Mouse (Mus musculus) heart, embryonic 15.5 days (tissue): Measurements from ENCODE around the gene Alg12. TPM values are rescaled to one million over a fixed set of nuclear protein-coding genes. Genes with fewer than 3 reads are reported as not detected.

Experiments
- ATAC-seq: fragments of 200-750 bp; cut with Nextera tagmentation; replicated peaks from 2 replicates; pipeline ENCODE4 v1.8.0; 2017; ENCODE audit warnings: low read depth, moderate TSS enrichment; ENCODE audit not compliant: insufficient number of reproducible peaks, insufficient read depth, low FRiP score
- H3K27ac ChIP-seq: fragments of 300-500 bp; sonication (generic); 2 replicates; pipeline ENCODE4 v1.5.1; 2015; ENCODE audit warnings: mild to moderate bottlenecking, inconsistent platforms
- H3K27me3 ChIP-seq: fragments of 300-500 bp; sonication (generic); 2 replicates; pipeline ENCODE4 v1.6.1; 2015; ENCODE audit warnings: inconsistent platforms
- H3K36me3 ChIP-seq: fragments of 300-500 bp; sonication (generic); 2 replicates; pipeline ENCODE4 v1.6.1; 2015; ENCODE audit warnings: mild to moderate bottlenecking, inconsistent platforms
- H3K4me1 ChIP-seq: fragments of 300-500 bp; sonication (generic); replicated peaks from 2 replicates; pipeline ENCODE4 v1.6.1; 2015; ENCODE audit warnings: inconsistent platforms
- H3K4me2 ChIP-seq: fragments of 300-500 bp; sonication (generic); 2 replicates; pipeline ENCODE4 v1.6.1; 2015; ENCODE audit warnings: inconsistent platforms, mild to moderate bottlenecking, moderate library complexity
- H3K4me3 ChIP-seq: fragments of 300-500 bp; sonication (generic); 2 replicates; pipeline ENCODE4 v1.5.1; 2015; ENCODE audit warnings: mild to moderate bottlenecking, inconsistent platforms
- H3K9ac ChIP-seq: fragments of 300-500 bp; sonication (generic); 2 replicates; pipeline ENCODE4 v1.6.1; 2015; ENCODE audit warnings: mild to moderate bottlenecking, inconsistent platforms
- H3K9me3 ChIP-seq: fragments of 300-500 bp; sonication (generic); replicated peaks from 2 replicates; pipeline ENCODE4 v1.6.1; 2016; ENCODE audit warnings: inconsistent platforms
- WGBS: fragments of 180-500 bp; shearing (Covaris S2); methylation state at CpG from one replicate; pipeline ENCODE4 v1.1.7; 2015; ENCODE audit warnings: mixed read lengths; 5-methylcytosine and 5-hydroxymethylcytosine counted together
- polyA plus RNA-seq: library from polyadenylated mRNA; unstranded; fragments of >200 nt; fragmentation: Nextera tagmentation; extraction: Ambion mirVana; gene quantifications from 2 replicates; pipeline ENCODE4 v1.2.1, GENCODE M21; 2015

The Alg12 gene
- polyA plus RNA-seq, 1 experiment from 2014 or later, result 8.6 TPM

- H3K4me3 ChIP-seq, result no peak overlapping the region
- peak overlapping the region; percentile 39; the same call in 1 of the 2 replicates for H3K4me2 ChIP-seq
- no peak for ATAC-seq
- H3K4me1 ChIP-seq, result peaks cover 62% of the 10 kb centered on the region
- no peaks in the 10 kb centered on the region for H3K27me3 ChIP-seq
- WGBS, result 46% methylated on average over 10 of the region's 10 CpGs
- H3K9ac ChIP-seq, result 0 out of 2 replicates have a peak overlapping the region, but pooled peaks have one; percentile 21
- H3K36me3 ChIP-seq, result no peaks in the 10 kb centered on the region
- peak overlapping the region; percentile 92 for H3K27ac ChIP-seq
- H3K9me3 ChIP-seq, result no peaks in the 10 kb centered on the region
These were observed 21.0 kb upstream of the Alg12 start for GRCm38 (mm10) chr15:88840126-88840525.

DNA sequence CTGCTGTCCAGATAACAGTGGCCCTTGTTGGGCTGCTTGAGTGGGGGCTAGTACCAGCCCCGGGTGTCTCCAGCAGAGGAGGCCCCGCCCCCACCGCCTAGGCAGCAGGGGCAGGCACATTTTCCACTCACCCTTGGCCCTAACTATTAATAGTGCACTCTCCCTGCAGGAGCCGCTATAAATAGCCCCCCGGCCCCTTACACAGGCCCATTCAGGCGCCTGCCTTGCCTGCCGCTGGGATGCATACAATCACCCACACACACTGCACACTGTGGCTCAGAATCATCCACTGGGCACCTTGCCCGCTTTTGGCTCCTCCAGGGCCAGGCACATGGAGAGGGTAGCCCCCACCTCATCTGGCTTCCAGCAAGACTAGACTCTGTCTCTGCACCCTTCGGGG lies 20.2 kb upstream of the Alg12 start:
- WGBS, result 7% methylated on average over 9 of the region's 9 CpGs

DNA sequence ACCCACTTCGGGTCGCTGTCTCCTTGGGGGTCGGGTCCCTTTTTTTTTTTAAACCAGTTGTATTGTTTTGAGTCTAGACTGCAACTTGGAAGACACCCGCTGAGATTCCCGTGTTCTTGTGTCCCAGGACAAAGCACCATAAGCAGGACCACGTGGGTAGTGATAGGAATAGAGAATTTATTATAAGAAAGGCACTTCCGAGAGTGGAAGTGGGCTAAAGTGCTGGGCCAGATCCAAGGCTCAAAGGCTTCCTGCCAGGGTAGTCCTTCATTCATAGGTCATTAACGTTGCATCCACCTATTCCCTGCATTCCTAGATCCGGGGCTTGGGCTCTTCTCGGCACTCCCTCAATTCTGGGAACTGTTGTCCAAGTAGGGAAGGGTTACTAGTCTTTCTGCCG lies 18.9 kb upstream of the Alg12 start:
- Histone ChIP-seq H3K9ac (peak overlapping the region; percentile 51), H3K27me3 (no peaks in the 10 kb centered on the region), H3K4me3 (peak overlapping the region; percentile 55), H3K36me3 (no peaks in the 10 kb centered on the region), H3K9me3 (no peaks in the 10 kb centered on the region), H3K27ac (peak overlapping the region; percentile 88), H3K4me2 (peak overlapping the region; percentile 92), H3K4me1 (peaks cover 56% of the 10 kb centered on the region)
- 3% methylated on average over 11 of the region's 11 CpGs for WGBS
- ATAC-seq, result no peak

More for the DNA sequence above, 20.2 kb upstream of the Alg12 start:
- no peaks in the 10 kb centered on the region for H3K9me3 ChIP-seq
- peaks cover 62% of the 10 kb centered on the region for H3K4me1 ChIP-seq
- H3K27me3 ChIP-seq, result no peaks in the 10 kb centered on the region
- H3K4me2 ChIP-seq, result peak overlapping the region; percentile 39
- 0 out of 2 replicates have a peak overlapping the region, but pooled peaks have one; percentile 21 for H3K9ac ChIP-seq
- ATAC-seq, result peak; percentile 93
- H3K27ac ChIP-seq, result peak overlapping the region; percentile 92
- H3K36me3 ChIP-seq, result no peaks in the 10 kb centered on the region
- H3K4me3 ChIP-seq, result no peak overlapping the region

- H3K27ac ChIP-seq, result peak overlapping the region; percentile 88
- peak overlapping the region; percentile 92 for H3K4me2 ChIP-seq
- H3K36me3 ChIP-seq, result no peaks in the 10 kb centered on the region
- WGBS, result 1% methylated on average over 39 of the region's 39 CpGs
- H3K9ac ChIP-seq, result peak overlapping the region; percentile 51
- H3K4me1 ChIP-seq, result peaks cover 56% of the 10 kb centered on the region
- no peaks in the 10 kb centered on the region for H3K27me3 ChIP-seq
- H3K4me3 ChIP-seq, result peak overlapping the region; percentile 55
- ATAC-seq, result peak; percentile 28
- no peaks in the 10 kb centered on the region for H3K9me3 ChIP-seq
These were observed 18.2 kb upstream of the Alg12 start for GRCm38 (mm10) chr15:88837199-88837932.

- H3K9ac ChIP-seq, result no peak overlapping the region
- peaks cover 62% of the 10 kb centered on the region for H3K4me1 ChIP-seq
- H3K4me3 ChIP-seq, result no peak overlapping the region; the same call in 1 of the 2 replicates
- H3K36me3 ChIP-seq, result no peaks in the 10 kb centered on the region
- no peaks in the 10 kb centered on the region for H3K27me3 ChIP-seq
- H3K27ac ChIP-seq, result peak overlapping the region; percentile 5; the same call in 1 of the 2 replicates
- no peaks in the 10 kb centered on the region for H3K9me3 ChIP-seq
- no peak for ATAC-seq
- 62% methylated on average over 5 of the region's 5 CpGs for WGBS
- peak overlapping the region; percentile 92 for H3K4me2 ChIP-seq
These were observed 17.5 kb upstream of the Alg12 start for GRCm38 (mm10) chr15:88836571-88836970.

GRCm38 (mm10) chr15:88836031-88836430 lies 16.9 kb upstream of the Alg12 start:
- Histone ChIP-seq H3K36me3 (no peaks in the 10 kb centered on the region), H3K9me3 (no peaks in the 10 kb centered on the region), H3K27me3 (no peaks in the 10 kb centered on the region), H3K4me1 (peaks cover 62% of the 10 kb centered on the region), H3K27ac (no peak overlapping the region), H3K4me3 (no peak overlapping the region), H3K4me2 (no peak overlapping the region), H3K9ac (no peak overlapping the region)
- ATAC-seq, result no peak
- WGBS, result 73% methylated on average over 6 of the region's 6 CpGs

GRCm38 (mm10) chr15:88832536-88832935 lies 13.4 kb upstream of the Alg12 start:
- no peak overlapping the region for H3K4me2 ChIP-seq
- H3K4me3 ChIP-seq, result no peak overlapping the region
- peaks cover 62% of the 10 kb centered on the region for H3K4me1 ChIP-seq
- peak overlapping the region; percentile 84; the same call in 1 of the 2 replicates for H3K27ac ChIP-seq
- no peak for ATAC-seq
- no peak overlapping the region for H3K9ac ChIP-seq
- H3K27me3 ChIP-seq, result no peaks in the 10 kb centered on the region
- 75% methylated on average over 9 of the region's 9 CpGs for WGBS
- H3K36me3 ChIP-seq, result no peaks in the 10 kb centered on the region
- H3K9me3 ChIP-seq, result no peaks in the 10 kb centered on the region

DNA sequence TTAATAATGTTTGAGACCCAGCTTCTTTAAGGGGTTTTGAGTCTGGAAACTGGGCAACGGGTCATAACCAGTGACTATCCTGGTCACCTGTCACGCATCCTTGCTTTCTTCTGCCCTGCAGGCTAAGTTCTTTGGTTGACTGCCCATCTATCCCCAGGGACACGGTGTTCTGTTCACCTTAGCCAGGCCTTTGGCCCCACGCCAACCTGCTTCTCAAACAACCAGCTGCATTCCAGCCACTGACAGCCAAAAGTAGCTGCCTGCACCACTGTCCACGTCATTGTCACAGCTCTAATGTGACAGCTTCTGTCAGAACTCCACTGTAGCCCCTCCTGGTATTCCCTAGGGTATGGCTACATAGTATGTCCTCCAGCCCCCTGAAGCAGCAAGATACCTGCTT lies 12.4 kb upstream of the Alg12 start:
- Histone ChIP-seq H3K9me3 (no peaks in the 10 kb centered on the region), H3K27ac (peak overlapping the region; percentile 84), H3K36me3 (peaks cover 2% of the 10 kb centered on the region; the same call in 1 of the 2 replicates), H3K27me3 (no peaks in the 10 kb centered on the region), H3K4me3 (no peak overlapping the region), H3K4me2 (peak overlapping the region; percentile 23; the same call in 1 of the 2 replicates), H3K9ac (no peak overlapping the region), H3K4me1 (peaks cover 53% of the 10 kb centered on the region)
- ATAC-seq, result peak; percentile 14; the same call in 1 of the 2 replicates
- 30% methylated on average over 5 of the region's 5 CpGs for WGBS

- 77% methylated on average over 5 of the region's 5 CpGs for WGBS
- H3K4me1 ChIP-seq, result peaks cover 49% of the 10 kb centered on the region
- H3K36me3 ChIP-seq, result peaks cover 8% of the 10 kb centered on the region; the same call in 1 of the 2 replicates
- no peak for ATAC-seq
- H3K27me3 ChIP-seq, result no peaks in the 10 kb centered on the region
- H3K9ac ChIP-seq, result no peak overlapping the region
- H3K4me2 ChIP-seq, result no peak overlapping the region
- H3K9me3 ChIP-seq, result no peaks in the 10 kb centered on the region
- no peak overlapping the region for H3K4me3 ChIP-seq
- no peak overlapping the region for H3K27ac ChIP-seq
These were observed 11.6 kb upstream of the Alg12 start for GRCm38 (mm10) chr15:88830696-88831095.

DNA sequence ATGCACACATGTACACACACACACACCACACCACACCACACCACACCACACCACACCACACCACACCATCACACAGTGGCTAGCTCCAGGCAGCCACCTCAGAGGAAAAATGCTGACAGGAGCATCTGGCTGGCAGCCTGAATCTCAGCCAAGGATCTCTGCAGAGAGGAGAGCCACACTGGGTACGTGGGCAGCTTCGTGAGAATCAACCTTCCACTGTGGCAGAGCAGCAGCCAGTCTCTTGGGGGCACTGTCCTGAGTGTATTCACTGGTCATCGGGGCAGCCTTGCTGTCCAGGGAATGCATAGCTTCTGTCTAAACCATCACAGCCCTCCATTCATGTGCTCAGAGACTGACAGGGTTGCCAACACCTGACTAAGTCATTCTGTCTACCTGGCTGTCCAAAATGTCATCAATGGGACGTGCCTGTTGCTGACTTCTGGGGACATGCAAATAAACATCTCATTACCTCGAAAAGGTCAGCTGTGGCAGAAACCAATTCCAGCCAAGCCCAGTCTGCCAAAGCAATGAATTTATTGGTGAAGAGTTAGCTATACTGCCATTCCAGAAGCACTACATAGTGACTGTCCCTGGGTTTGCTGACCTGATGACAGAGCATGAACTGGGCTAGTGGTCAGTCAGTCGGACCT lies 10.8 kb upstream of the Alg12 start:
- WGBS, result 57% methylated on average over 6 of the region's 6 CpGs
- ATAC-seq, result no peak
- peak overlapping the region; percentile 3; the same call in 1 of the 2 replicates for H3K27ac ChIP-seq
- H3K36me3 ChIP-seq, result peaks cover 16% of the 10 kb centered on the region
- no peak overlapping the region for H3K4me3 ChIP-seq
- no peak overlapping the region for H3K9ac ChIP-seq
- peaks cover 49% of the 10 kb centered on the region for H3K4me1 ChIP-seq
- no peaks in the 10 kb centered on the region for H3K27me3 ChIP-seq
- H3K9me3 ChIP-seq, result no peaks in the 10 kb centered on the region
- H3K4me2 ChIP-seq, result no peak overlapping the region

- Histone ChIP-seq H3K36me3 (peaks cover 25% of the 10 kb centered on the region), H3K4me1 (peaks cover 49% of the 10 kb centered on the region), H3K4me3 (no peak overlapping the region), H3K4me2 (no peak overlapping the region), H3K27ac (no peak overlapping the region), H3K9me3 (no peaks in the 10 kb centered on the region), H3K9ac (no peak overlapping the region), H3K27me3 (no peaks in the 10 kb centered on the region)
- peak; percentile 80 for ATAC-seq
- 51% methylated on average over 17 of the region's 17 CpGs for WGBS
These were observed 9.9 kb upstream of the Alg12 start for GRCm38 (mm10) chr15:88828800-88829705.
